Mouse (Mus musculus) left cerebral cortex, adult 18-20 months (tissue): ENCODE data around the gene Alkbh4. TPM values are rescaled to one million over a fixed set of nuclear protein-coding genes. Genes with fewer than 3 reads are reported as not detected.

Experiments
- DNase-seq, 2 experiments: peaks; one replicate each; pipeline ENCODE4 v3.0.0; 2021 to 2022; ENCODE audit warnings: low spot score in 2 of 2, mixed read lengths in 1 of 2
- microRNA-seq, 2 experiments: library from miRNA; unstranded; fragments of <30 nt; microRNA quantifications; one replicate each; pipeline ENCODE4 v1.2.0; 2021
- total RNA-seq, 2 experiments: library from RNA; stranded (reverse); gene quantifications; 2 replicates each; pipeline ENCODE4 v1.2.3; 2021

The Alkbh4 gene
- total RNA-seq, 2 experiments from 2014 or later, result 9.0 to 9.5 TPM

DNA sequence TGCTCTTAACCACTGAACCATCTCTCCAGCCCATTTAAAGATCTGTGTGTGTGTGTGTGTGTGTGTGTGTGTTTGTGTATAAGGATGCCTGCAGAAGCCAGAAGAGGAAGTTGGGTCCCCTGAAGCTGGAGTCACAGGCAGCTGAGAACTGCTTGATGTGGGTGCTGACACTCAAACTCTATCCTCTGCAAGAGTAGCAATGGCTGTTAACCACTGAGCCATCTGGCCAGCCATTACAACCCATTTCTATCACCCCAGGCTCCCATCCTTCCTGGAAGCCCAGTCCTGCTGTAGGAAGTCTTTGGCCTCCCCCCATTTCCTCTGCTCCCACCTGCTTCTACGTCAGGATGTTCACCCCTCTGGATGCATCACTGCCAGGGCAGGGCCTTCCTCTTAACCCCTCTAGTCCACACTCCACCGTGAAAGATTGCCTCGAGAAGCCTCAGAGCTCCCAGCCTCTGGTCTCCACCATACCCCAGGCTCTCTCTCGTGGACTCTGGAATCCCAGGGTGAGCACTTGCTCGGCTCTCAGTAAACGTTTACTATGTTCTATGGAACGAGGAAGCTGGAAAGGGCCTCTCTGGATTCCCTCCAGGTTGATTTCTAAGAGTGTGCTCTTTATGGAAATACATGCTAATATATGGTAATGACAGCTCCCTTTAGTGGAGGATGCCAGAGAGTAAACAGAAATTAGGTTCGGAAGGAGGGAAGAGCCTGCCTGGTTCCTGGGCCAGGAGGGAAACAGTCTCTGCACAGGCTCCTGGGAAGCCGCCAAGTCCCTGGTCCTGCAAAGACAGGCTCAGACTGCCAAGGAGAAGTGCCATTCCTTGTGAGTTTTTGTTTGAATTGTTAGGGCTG, 37.9 kb downstream of the Alkbh4 start:
- DNase-seq, result peak; percentile 65 to 79

DNA sequence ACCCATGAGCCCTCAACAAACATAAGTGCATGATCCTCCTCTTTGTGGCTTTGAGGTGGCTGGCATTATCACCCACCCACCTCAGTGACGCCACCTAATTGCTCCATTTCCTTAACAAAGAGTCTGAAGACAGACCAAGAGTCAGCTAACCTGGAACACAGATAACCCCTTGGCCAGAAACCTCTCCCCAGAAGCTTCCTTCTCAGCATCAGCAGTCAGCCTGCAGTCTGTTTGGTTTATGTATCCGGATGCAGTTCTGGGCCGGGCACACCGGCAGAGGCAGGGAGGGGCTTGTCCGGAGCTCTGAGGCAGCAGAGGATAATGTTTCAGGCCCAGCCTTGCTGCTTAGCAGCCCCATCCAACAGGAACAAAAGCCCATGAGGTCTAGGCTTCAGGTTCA, 43.6 kb downstream of the Alkbh4 start:
- no peak for DNase-seq

DNA sequence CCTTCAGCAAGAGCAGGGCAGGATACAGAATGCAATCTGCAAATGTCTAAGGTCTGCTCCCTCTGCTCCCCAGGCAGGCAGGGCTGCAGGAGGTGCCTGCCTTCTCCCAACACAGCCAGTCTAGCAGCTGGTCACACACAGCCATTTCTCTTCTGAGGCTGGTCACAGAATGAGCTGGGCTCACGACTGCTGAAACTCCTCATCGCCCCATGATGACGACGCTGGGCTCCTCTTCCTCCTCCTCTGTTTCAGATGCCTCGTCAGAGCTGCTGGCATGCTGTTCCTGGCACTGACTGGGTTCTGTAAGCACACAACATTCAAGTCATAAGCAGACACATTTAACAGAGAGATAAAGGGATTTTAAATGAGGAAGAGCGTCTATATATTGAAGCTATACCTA, 45.3 kb downstream of the Alkbh4 start:
- peak; percentile 19 to 21 for DNase-seq

DNA sequence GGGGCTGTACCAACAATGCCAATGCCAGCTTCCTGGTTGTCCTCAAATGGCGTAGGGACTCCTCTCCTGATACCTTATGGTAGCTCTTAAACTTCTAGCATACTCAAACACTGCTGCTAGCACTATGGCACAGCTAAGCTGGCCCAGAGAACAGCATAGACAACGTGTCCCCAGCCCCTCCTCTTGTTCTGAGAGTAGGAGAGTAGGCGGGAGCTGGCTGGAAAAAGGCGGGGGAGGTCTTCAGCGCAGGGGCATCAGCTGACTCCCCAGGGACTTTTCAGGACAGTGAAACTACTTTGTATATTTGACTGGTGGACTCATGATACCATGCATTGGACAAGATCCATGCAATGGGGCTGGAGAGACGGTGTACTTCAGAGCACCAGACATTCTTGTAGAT, 46.1 kb downstream of the Alkbh4 start:
- DNase-seq, result peak; percentile 52 to 67

DNA sequence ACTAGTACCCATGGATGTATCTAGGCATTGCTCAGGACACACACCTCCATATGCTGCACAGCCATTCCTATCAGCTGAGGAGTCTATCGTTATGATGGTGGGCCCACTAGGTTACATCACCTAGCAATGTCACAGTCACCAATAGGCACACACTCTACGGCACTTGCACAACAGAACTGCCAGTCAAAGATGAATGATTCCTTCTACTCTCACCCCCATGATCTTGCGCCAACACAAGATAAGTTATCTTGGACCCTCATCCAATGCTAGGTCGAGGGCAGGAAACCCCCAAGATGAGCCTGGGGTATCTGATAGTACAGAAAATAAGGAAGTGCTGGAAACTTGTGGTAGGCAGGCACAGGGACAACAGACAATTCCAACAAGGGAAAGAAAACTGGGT, 46.9 kb downstream of the Alkbh4 start:
- DNase-seq, result no peak

DNA sequence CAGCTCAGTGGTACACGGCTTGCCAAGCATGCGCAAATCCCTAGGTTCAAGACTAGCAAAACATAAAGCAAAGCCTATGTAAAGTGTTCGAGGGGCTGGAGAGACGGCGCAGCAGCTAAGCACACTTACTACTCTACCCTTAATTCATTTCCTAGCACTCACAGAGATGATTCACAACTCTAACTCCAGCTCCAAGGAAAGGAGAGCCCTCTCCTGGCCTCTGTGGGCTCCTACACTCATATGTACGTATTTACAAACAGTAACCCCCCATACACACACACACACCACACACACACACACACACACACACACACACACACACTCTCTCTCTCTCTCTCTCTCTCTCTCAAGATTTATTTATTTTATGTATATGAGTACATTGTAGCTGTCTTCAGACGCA, 47.8 kb downstream of the Alkbh4 start:
- DNase-seq, result no peak

DNA sequence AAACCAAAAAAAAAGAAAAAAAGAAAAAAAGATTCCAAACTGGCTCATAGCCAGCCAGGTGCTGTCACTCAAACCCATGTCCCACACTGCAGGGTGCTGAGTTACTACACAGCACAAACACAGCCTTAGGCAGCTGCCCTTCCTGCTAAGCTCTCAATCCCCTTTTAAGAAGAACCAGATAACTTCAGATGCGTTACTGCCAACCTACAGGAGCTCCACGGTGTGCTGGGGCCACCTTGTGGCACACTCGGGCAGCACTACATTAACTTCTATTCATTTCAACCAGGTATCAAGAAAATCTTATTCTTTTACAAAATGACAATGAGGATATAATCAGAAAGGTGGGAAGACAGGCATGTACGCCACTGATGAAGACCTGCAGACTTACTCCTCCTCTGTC, 50.8 kb downstream of the Alkbh4 start:
- peak; percentile 56 for DNase-seq

Small RNA genes within 50 kb of the gene (microRNA-seq; reads per million reads assigned to microRNA genes)
- gene Mir7035, result 1.7 to 2.1 reads per million in 2 experiments

Other genes starting within 250 kb of the Alkbh4 start
- gene Hspb1, start 248.2 kb upstream of the Alkbh4 start, total RNA-seq, result 10 to 100 TPM; 16.5 to 31.4 TPM
- gene Ywhag, start 201.5 kb upstream of the Alkbh4 start, total RNA-seq, result 1,000 to 10,000 TPM; 1,157 to 1,215 TPM
- gene Ssc4d, start 161.6 kb upstream of the Alkbh4 start, total RNA-seq, result 1 to 10 TPM in 1 of 2 experiments, under 1 TPM in 1; 0.79 to 1.3 TPM
- gene Zp3, start 156.0 kb upstream of the Alkbh4 start, total RNA-seq, result not detected
- 10 to 100 TPM in 1 of 2 experiments, 1 to 10 TPM in 1; 8.3 to 10.2 TPM for gene Dtx2, start 141.3 kb upstream of the Alkbh4 start, total RNA-seq
- gene Upk3b, start 97.7 kb upstream of the Alkbh4 start, total RNA-seq, result not detected
- gene Upk3bl, start 81.7 kb upstream of the Alkbh4 start, total RNA-seq, result under 1 TPM in 1 of 2 experiments, not detected in 1; 0.75 TPM
- gene Rasa4, start 52.2 kb upstream of the Alkbh4 start, total RNA-seq, result 10 to 100 TPM in 1 of 2 experiments, 1 to 10 TPM in 1; 4.8 to 10.3 TPM
- 10 to 100 TPM; 74.9 to 75.7 TPM for gene Polr2j, start 19.5 kb upstream of the Alkbh4 start, total RNA-seq
- 10 to 100 TPM; 13.8 to 16.2 TPM for gene Lrwd1, start 72 bp upstream of the Alkbh4 start, total RNA-seq
- 10 to 100 TPM; 45.9 to 48.5 TPM for gene Orai2, start 34.6 kb downstream of the Alkbh4 start, total RNA-seq
- gene Prkrip1, start 62.8 kb downstream of the Alkbh4 start, total RNA-seq, result 10 to 100 TPM; 36.2 to 40.7 TPM
- gene Sh2b2, start 110.4 kb downstream of the Alkbh4 start, total RNA-seq, result 1 to 10 TPM; 7.5 to 8.4 TPM